Mouse (Mus musculus): ENCODE data around the gene Acvrl1. TPM values are rescaled to one million over a fixed set of nuclear protein-coding genes. Genes with fewer than 3 reads are reported as not detected.

The Acvrl1 gene
- total RNA-seq, 2 experiments from 2014 or later: 0.27 to 1.6 TPM

DNA sequence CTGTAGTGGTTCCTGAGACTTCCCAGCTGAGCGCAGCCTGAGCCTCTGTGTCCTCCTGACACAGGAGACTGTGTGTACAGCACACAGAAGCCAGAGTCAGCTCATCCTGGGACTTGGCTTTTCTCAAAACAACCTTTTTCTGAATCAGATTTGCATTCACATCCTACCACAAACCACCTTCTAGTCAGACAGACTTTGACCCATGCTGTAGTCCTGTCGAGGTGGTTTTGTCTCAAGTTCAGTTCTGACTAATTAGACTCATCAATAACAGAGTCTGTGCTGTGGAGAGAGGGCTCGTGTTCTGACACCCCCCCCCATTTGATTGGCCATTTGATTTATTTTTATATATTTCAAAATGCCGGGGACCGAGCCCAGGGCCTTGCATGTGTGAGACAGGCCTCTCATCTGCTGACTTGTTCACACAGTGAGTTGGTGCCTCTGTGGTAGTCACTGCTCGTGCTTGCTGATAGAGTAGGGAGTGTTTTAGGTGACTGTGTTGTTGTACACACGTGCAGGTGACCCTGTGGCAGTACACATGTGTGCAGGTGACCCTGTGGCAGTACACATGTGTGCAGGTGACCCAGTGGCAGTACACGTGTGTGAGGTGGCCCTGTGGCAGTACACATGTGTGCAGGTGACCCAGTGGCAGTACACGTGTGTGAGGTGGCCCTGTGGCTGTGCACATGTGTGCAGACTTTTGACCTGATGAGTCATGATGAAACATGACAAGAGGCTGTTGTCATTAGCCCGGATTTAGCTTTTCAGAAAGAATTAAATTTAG lies 61.8 kb downstream of the Acvrl1 start:
- ATAC-seq (replicated peaks; ENCODE audit: poor library complexity): no peak

DNA sequence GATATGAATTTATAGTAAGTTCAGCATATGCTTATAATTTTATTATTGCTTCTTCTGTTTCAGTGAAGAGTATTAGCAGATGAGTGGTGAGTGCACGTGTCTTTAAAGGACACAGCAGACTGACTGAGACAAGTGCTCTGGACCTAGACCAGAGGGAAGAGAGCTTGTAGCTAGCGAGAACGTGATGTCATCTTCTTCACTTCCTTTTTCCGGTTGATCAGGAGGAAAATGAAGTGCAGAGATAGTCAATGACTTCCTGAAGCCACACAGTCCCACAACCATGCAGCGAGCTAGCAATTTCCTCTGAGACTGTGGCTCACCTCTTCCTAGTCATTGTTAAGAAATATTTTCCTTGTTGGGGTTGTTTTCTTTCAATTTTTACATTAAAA lies 62.4 kb downstream of the Acvrl1 start:
- peak; percentile 23; the same call in 1 of the 2 replicates for ATAC-seq (replicated peaks; ENCODE audit: poor library complexity)

DNA sequence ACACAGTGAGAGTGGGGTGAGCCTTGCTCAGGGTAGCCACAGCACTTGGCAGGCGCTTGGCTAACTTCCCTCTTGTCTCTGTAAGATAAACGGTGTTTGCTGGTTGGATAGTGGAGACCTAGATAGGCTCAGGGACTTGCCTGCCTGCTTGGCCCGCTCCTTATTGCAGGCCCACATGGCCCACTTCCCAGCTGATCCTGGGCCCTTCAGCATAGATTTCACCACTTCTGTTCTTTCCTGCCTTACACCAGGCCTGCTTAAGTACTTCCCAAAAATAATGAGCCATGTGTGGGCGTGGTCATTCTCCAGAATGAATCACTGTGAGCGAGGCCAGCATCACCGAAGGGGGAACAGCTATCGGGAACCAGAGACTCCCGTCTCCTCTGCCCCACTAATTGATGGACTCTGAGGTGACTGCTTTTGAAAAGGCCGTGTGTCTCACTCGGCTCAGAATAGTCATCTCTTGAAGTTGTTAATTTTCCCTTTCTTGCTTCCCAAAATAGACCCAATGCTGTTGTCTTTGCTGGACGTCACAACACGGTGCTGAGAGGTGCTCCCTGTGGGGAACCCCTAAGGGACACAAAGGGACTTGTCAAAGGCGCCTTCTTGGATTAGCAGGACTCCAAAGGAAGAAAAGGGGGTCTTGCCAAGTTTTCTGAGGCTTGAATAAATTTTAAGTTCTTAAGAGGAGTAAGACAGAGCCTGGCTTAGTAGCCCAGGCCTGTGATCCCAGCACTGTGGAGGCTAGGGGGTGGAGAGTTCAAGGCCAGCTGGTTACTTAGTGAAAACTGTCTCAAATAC lies 63.3 kb downstream of the Acvrl1 start:
- peak; percentile 74 for ATAC-seq (replicated peaks; ENCODE audit: poor library complexity)

DNA sequence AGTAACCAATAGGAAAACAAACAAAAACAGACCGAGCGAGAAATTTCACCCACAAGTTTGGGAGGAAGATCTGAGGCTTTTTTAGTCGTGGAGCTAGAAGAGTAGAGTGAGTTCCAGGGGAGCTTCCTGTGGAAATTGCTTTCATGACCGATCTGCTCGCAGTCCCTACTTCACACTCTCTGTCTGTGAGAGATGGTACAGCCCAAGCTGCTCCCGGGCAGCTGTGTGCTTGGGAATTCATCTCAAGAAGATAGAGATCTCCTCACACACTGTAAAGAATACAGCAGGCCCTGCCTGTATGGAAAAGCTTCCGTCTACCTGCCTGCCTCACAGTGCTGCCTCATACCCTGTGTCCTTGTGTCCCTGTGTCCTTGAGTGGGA lies 63.9 kb downstream of the Acvrl1 start:
- ATAC-seq (replicated peaks; ENCODE audit: poor library complexity): no peak

DNA sequence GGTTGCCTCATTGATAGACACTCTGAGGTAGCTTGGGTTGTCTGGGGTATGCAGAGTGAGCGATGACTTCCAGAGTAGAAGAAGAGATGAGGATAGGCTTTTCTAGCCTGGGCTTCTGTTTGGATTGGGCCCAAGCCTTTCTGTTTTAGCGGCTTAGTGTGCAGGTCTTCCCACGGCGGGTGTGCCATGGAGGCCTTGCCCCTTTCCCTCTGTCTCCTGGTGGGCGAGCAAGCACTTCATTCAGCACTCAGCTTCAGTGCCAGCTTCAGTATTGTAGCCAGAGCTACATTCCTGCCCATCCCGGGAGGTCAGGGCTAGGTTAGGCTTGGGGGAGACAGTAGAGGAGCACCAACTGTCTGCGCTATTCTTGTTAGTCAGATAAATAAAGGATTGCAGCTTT lies 64.3 kb downstream of the Acvrl1 start:
- ATAC-seq (replicated peaks; ENCODE audit: poor library complexity): no peak

DNA sequence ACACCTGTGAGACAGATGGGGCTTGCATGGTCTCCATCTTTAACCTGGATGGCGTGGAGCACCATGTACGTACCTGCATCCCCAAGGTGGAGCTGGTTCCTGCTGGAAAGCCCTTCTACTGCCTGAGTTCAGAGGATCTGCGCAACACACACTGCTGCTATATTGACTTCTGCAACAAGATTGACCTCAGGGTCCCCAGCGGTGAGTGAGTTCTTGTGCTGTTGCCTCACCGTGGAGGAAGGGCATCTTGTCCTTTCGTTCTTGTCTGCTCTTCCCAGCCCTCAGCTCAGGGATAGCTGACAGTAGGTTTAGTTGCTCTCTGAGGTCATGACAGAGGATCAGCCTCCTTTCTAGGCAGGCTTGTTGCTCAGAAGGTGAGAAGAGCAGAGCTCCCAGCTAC lies 65.6 kb downstream of the Acvrl1 start:
- no peak for ATAC-seq (replicated peaks; ENCODE audit: poor library complexity)

Other genes starting within 250 kb of the Acvrl1 start
- not detected in 2 replicates for gene Gm47841, start 81.1 kb upstream of the Acvrl1 start, total RNA-seq (2015)
- not detected in 2 replicates for gene Gm47841, start 81.1 kb upstream of the Acvrl1 start, total RNA-seq (2017)
- not detected in 2 replicates for gene Fignl2, start 50.0 kb upstream of the Acvrl1 start, total RNA-seq (2015)
- gene Fignl2, start 50.0 kb upstream of the Acvrl1 start, total RNA-seq (2017): under 0.01 TPM in 1 of 2 replicates, not detected in the other
- gene Ankrd33, start 12.8 kb upstream of the Acvrl1 start, total RNA-seq (2015): not detected in 2 replicates
- gene Ankrd33, start 12.8 kb upstream of the Acvrl1 start, total RNA-seq (2017): not detected in 2 replicates
- 3.4 and 4.8 TPM in 2 replicates for gene Acvr1b, start 45.5 kb downstream of the Acvrl1 start, total RNA-seq (2015)
- 6.4 and 10.3 TPM in 2 replicates for gene Acvr1b, start 45.5 kb downstream of the Acvrl1 start, total RNA-seq (2017)
- gene Grasp, start 95.7 kb downstream of the Acvrl1 start, total RNA-seq (2015): 0.98 and 1.1 TPM in 2 replicates
- 1.00 and 1.1 TPM in 2 replicates for gene Grasp, start 95.7 kb downstream of the Acvrl1 start, total RNA-seq (2017)
- 6.5 and 11.3 TPM in 2 replicates for gene Nr4a1, start 125.7 kb downstream of the Acvrl1 start, total RNA-seq (2015)
- 7.1 and 7.9 TPM in 2 replicates for gene Nr4a1, start 125.7 kb downstream of the Acvrl1 start, total RNA-seq (2017)
- gene Atg101, start 155.8 kb downstream of the Acvrl1 start, total RNA-seq (2015): 7.9 and 13.1 TPM in 2 replicates
- gene Atg101, start 155.8 kb downstream of the Acvrl1 start, total RNA-seq (2017): 58.6 and 63.5 TPM in 2 replicates
- not detected in 2 replicates for gene 6030408B16Rik, start 164.7 kb downstream of the Acvrl1 start, total RNA-seq (2015)
- not detected in 2 replicates for gene 6030408B16Rik, start 164.7 kb downstream of the Acvrl1 start, total RNA-seq (2017)
- gene Krt80, start 241.6 kb downstream of the Acvrl1 start, total RNA-seq (2015): 1.8 and 3.1 TPM in 2 replicates
- 0.57 and 0.83 TPM in 2 replicates for gene Krt80, start 241.6 kb downstream of the Acvrl1 start, total RNA-seq (2017)

All from megakaryocyte progenitor cell, adult 5-6 weeks (primary cell).